Mouse (Mus musculus): Measurements from ENCODE around the gene Frmd4b. TPM values are rescaled to one million over a fixed set of nuclear protein-coding genes. Genes with fewer than 3 reads are reported as not detected.

Frmd4b gene
- polyA plus RNA-seq, 1 experiment from 2014 or later, result 15.8 TPM

- H3K4me1 ChIP-seq (ENCODE audit: control insufficient read depth, insufficient read depth, low read length), result no peaks in the 10 kb centered on the region
- no peaks in the 10 kb centered on the region for H3K27me3 ChIP-seq (ENCODE audit: control insufficient read depth, insufficient read depth, low read length)
- no peak overlapping the region for H3K4me3 ChIP-seq (ENCODE audit: low read depth, low read length)
- no peaks in the 10 kb centered on the region for H3K9me3 ChIP-seq (replicated peaks; ENCODE audit: control insufficient read depth, low read length)
- DNase-seq (ENCODE audit: low spot score) (no peak), ATAC-seq (replicated peaks; ENCODE audit: insufficient number of reproducible peaks, low FRiP score, low TSS enrichment, low read depth) (no peak)
- no peak overlapping the region for H3K27ac ChIP-seq (replicated peaks; ENCODE audit: low read depth, low read length)
- H3K36me3 ChIP-seq (replicated peaks; ENCODE audit: control insufficient read depth, insufficient read depth, low read depth, low read length), result no peaks in the 10 kb centered on the region
- H3K9ac ChIP-seq (replicated peaks; ENCODE audit: low read length), result no peak overlapping the region
- H3K4me2 ChIP-seq (ENCODE audit: low read depth, low read length), result no peak overlapping the region
- 66% methylated on average over 4 of the region's 4 CpGs for WGBS
These were observed 50.6 kb downstream of the Frmd4b start for GRCm38 (mm10) chr6:97566746-97567145.

- Histone ChIP-seq H3K4me1 (ENCODE audit: control insufficient read depth, insufficient read depth, low read length) (no peaks in the 10 kb centered on the region), H3K27me3 (ENCODE audit: control insufficient read depth, insufficient read depth, low read length) (no peaks in the 10 kb centered on the region), H3K27ac (replicated peaks; ENCODE audit: low read depth, low read length) (no peak overlapping the region), H3K4me3 (ENCODE audit: low read depth, low read length) (no peak overlapping the region), H3K4me2 (ENCODE audit: low read depth, low read length) (no peak overlapping the region), H3K36me3 (replicated peaks; ENCODE audit: control insufficient read depth, insufficient read depth, low read depth, low read length) (no peaks in the 10 kb centered on the region), H3K9me3 (replicated peaks; ENCODE audit: control insufficient read depth, low read length) (no peaks in the 10 kb centered on the region), H3K9ac (replicated peaks; ENCODE audit: low read length) (no peak overlapping the region)
- WGBS, result 92% methylated on average over 8 of the region's 8 CpGs
- DNase-seq (ENCODE audit: low spot score) (no peak), ATAC-seq (replicated peaks; ENCODE audit: insufficient number of reproducible peaks, low FRiP score, low TSS enrichment, low read depth) (no peak)
These were observed 60.2 kb downstream of the Frmd4b start for GRCm38 (mm10) chr6:97557147-97557546.

- no peaks in the 10 kb centered on the region for H3K4me1 ChIP-seq (ENCODE audit: control insufficient read depth, insufficient read depth, low read length)
- H3K36me3 ChIP-seq (replicated peaks; ENCODE audit: control insufficient read depth, insufficient read depth, low read depth, low read length), result no peaks in the 10 kb centered on the region
- H3K4me2 ChIP-seq (ENCODE audit: low read depth, low read length), result no peak overlapping the region
- no peak overlapping the region for H3K4me3 ChIP-seq (ENCODE audit: low read depth, low read length)
- DNase-seq (ENCODE audit: low spot score), result no peak
- H3K9ac ChIP-seq (replicated peaks; ENCODE audit: low read length), result no peak overlapping the region
- 92% methylated on average over 7 of the region's 7 CpGs for WGBS
- no peak for ATAC-seq (replicated peaks; ENCODE audit: insufficient number of reproducible peaks, low FRiP score, low TSS enrichment, low read depth)
- H3K27me3 ChIP-seq (ENCODE audit: control insufficient read depth, insufficient read depth, low read length), result no peaks in the 10 kb centered on the region
- no peaks in the 10 kb centered on the region for H3K9me3 ChIP-seq (replicated peaks; ENCODE audit: control insufficient read depth, low read length)
- no peak overlapping the region for H3K27ac ChIP-seq (replicated peaks; ENCODE audit: low read depth, low read length)
These were observed 61.7 kb downstream of the Frmd4b start for GRCm38 (mm10) chr6:97555637-97556036.

- Histone ChIP-seq H3K4me1 (ENCODE audit: control insufficient read depth, insufficient read depth, low read length) (no peaks in the 10 kb centered on the region), H3K9ac (replicated peaks; ENCODE audit: low read length) (no peak overlapping the region), H3K27me3 (ENCODE audit: control insufficient read depth, insufficient read depth, low read length) (no peaks in the 10 kb centered on the region), H3K9me3 (replicated peaks; ENCODE audit: control insufficient read depth, low read length) (no peaks in the 10 kb centered on the region), H3K4me3 (ENCODE audit: low read depth, low read length) (no peak overlapping the region), H3K27ac (replicated peaks; ENCODE audit: low read depth, low read length) (no peak overlapping the region), H3K4me2 (ENCODE audit: low read depth, low read length) (no peak overlapping the region), H3K36me3 (replicated peaks; ENCODE audit: control insufficient read depth, insufficient read depth, low read depth, low read length) (no peaks in the 10 kb centered on the region)
- 89% methylated on average over 4 of the region's 4 CpGs for WGBS
- ATAC-seq (replicated peaks; ENCODE audit: insufficient number of reproducible peaks, low FRiP score, low TSS enrichment, low read depth), result no peak
- no peak for DNase-seq (ENCODE audit: low spot score)
These were observed 63.9 kb downstream of the Frmd4b start for GRCm38 (mm10) chr6:97553431-97553830.

GRCm38 (mm10) chr6:97552573-97552972 is 64.8 kb downstream of the Frmd4b start:
- Histone ChIP-seq H3K27me3 (ENCODE audit: control insufficient read depth, insufficient read depth, low read length) (no peaks in the 10 kb centered on the region), H3K9ac (replicated peaks; ENCODE audit: low read length) (no peak overlapping the region), H3K4me1 (ENCODE audit: control insufficient read depth, insufficient read depth, low read length) (no peaks in the 10 kb centered on the region), H3K9me3 (replicated peaks; ENCODE audit: control insufficient read depth, low read length) (no peaks in the 10 kb centered on the region), H3K36me3 (replicated peaks; ENCODE audit: control insufficient read depth, insufficient read depth, low read depth, low read length) (no peaks in the 10 kb centered on the region), H3K4me3 (ENCODE audit: low read depth, low read length) (no peak overlapping the region), H3K27ac (replicated peaks; ENCODE audit: low read depth, low read length) (no peak overlapping the region), H3K4me2 (ENCODE audit: low read depth, low read length) (no peak overlapping the region)
- ATAC-seq (replicated peaks; ENCODE audit: insufficient number of reproducible peaks, low FRiP score, low TSS enrichment, low read depth), result no peak
- WGBS, result 87% methylated on average over 3 of the region's 3 CpGs
- no peak for DNase-seq (ENCODE audit: low spot score)

- H3K4me1 ChIP-seq (ENCODE audit: control insufficient read depth, insufficient read depth, low read length), result no peaks in the 10 kb centered on the region
- no peak for DNase-seq (ENCODE audit: low spot score)
- no peaks in the 10 kb centered on the region for H3K36me3 ChIP-seq (replicated peaks; ENCODE audit: control insufficient read depth, insufficient read depth, low read depth, low read length)
- no peaks in the 10 kb centered on the region for H3K9me3 ChIP-seq (replicated peaks; ENCODE audit: control insufficient read depth, low read length)
- H3K4me2 ChIP-seq (ENCODE audit: low read depth, low read length), result no peak overlapping the region
- H3K9ac ChIP-seq (replicated peaks; ENCODE audit: low read length), result no peak overlapping the region
- ATAC-seq (replicated peaks; ENCODE audit: insufficient number of reproducible peaks, low FRiP score, low TSS enrichment, low read depth), result no peak
- no peak overlapping the region for H3K4me3 ChIP-seq (ENCODE audit: low read depth, low read length)
- H3K27me3 ChIP-seq (ENCODE audit: control insufficient read depth, insufficient read depth, low read length), result no peaks in the 10 kb centered on the region
- no peak overlapping the region for H3K27ac ChIP-seq (replicated peaks; ENCODE audit: low read depth, low read length)
- 73% methylated on average over 8 of the region's 8 CpGs for WGBS
These were observed 65.5 kb downstream of the Frmd4b start for GRCm38 (mm10) chr6:97551884-97552283.

GRCm38 (mm10) chr6:97551161-97551560 is 66.2 kb downstream of the Frmd4b start:
- no peaks in the 10 kb centered on the region for H3K36me3 ChIP-seq (replicated peaks; ENCODE audit: control insufficient read depth, insufficient read depth, low read depth, low read length)
- H3K9ac ChIP-seq (replicated peaks; ENCODE audit: low read length), result no peak overlapping the region
- DNase-seq (ENCODE audit: low spot score), result no peak
- H3K27ac ChIP-seq (replicated peaks; ENCODE audit: low read depth, low read length), result no peak overlapping the region
- no peak overlapping the region for H3K4me2 ChIP-seq (ENCODE audit: low read depth, low read length)
- ATAC-seq (replicated peaks; ENCODE audit: insufficient number of reproducible peaks, low FRiP score, low TSS enrichment, low read depth), result no peak
- no peaks in the 10 kb centered on the region for H3K27me3 ChIP-seq (ENCODE audit: control insufficient read depth, insufficient read depth, low read length)
- no peaks in the 10 kb centered on the region for H3K9me3 ChIP-seq (replicated peaks; ENCODE audit: control insufficient read depth, low read length)
- H3K4me3 ChIP-seq (ENCODE audit: low read depth, low read length), result no peak overlapping the region
- 89% methylated on average over 4 of the region's 4 CpGs for WGBS
- H3K4me1 ChIP-seq (ENCODE audit: control insufficient read depth, insufficient read depth, low read length), result no peaks in the 10 kb centered on the region

- H3K9me3 ChIP-seq (replicated peaks; ENCODE audit: control insufficient read depth, low read length), result no peaks in the 10 kb centered on the region
- no peak overlapping the region for H3K4me2 ChIP-seq (ENCODE audit: low read depth, low read length)
- no peak overlapping the region for H3K9ac ChIP-seq (replicated peaks; ENCODE audit: low read length)
- no peaks in the 10 kb centered on the region for H3K36me3 ChIP-seq (replicated peaks; ENCODE audit: control insufficient read depth, insufficient read depth, low read depth, low read length)
- WGBS, result 49% methylated on average over 2 of the region's 2 CpGs
- H3K4me1 ChIP-seq (ENCODE audit: control insufficient read depth, insufficient read depth, low read length), result no peaks in the 10 kb centered on the region
- no peaks in the 10 kb centered on the region for H3K27me3 ChIP-seq (ENCODE audit: control insufficient read depth, insufficient read depth, low read length)
- ATAC-seq (replicated peaks; ENCODE audit: insufficient number of reproducible peaks, low FRiP score, low TSS enrichment, low read depth) (no peak), DNase-seq (ENCODE audit: low spot score) (no peak)
- no peak overlapping the region for H3K4me3 ChIP-seq (ENCODE audit: low read depth, low read length)
- no peak overlapping the region for H3K27ac ChIP-seq (replicated peaks; ENCODE audit: low read depth, low read length)
These were observed 76.9 kb downstream of the Frmd4b start for GRCm38 (mm10) chr6:97540458-97540857.

All from embryonic facial prominence, embryonic 11.5 days (tissue).